Mouse (Mus musculus) liver, postnatal 0 days (tissue): Measurements from ENCODE around the gene Snapc1.
A peak's percentile ranks its signal among the peaks of the same experiment; 100 is the strongest.

ENCODE experiments used
- CTCF ChIP-seq: sonication (generic); IDR thresholded peaks from 2 replicates; pipeline ENCODE4 v1.5.1; 2016; ENCODE audit warnings: antibody characterized with exemption, low read depth
- EP300 ChIP-seq: IDR thresholded peaks from 2 replicates; pipeline ENCODE4 v1.6.1; 2016; ENCODE audit warnings: antibody characterized with exemption, low read depth, mild to moderate bottlenecking

DNA sequence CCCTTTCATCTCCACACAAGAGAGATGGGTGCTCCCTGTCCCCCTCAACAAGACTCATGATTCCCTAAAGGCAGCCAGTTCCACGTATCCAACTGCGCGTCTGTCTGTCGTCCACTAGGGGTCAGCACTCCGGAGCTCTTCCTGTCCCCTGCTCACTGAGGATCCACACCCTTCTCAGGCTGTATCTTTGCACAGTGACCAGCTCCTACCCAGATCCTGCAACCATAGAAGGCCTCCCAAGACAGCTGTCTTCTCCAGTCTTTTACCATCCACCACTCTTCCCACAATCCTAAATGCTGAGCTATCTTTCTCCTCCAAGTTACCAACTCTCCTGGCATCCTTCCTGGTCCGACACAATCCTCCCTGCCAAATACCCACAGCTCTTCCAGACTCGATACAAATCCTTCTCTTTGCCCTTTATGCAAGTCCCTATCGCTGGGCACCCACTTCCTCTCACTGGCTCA lies 45.2 kb downstream of the Snapc1 start:
- TF ChIP-seq EP300 (no peak), CTCF (peak; percentile 78)
